Mouse (Mus musculus) stomach, postnatal 0 days (tissue): Measurements from ENCODE around the gene Begain. TPM values are rescaled to one million over a fixed set of nuclear protein-coding genes. Genes with fewer than 3 reads are reported as not detected.

ENCODE experiments used
- ATAC-seq: fragments of 200-750 bp; cut with Nextera tagmentation; 2 replicates; pipeline ENCODE4 v1.8.0; 2017; ENCODE audit not compliant: low FRiP score, low TSS enrichment
- DNase-seq: peaks from one replicate; pipeline ENCODE4 v3.0.0-alpha.2; 2016; ENCODE audit warnings: low spot score
- H3K27ac ChIP-seq: fragments of 300-500 bp; sonication (generic); replicated peaks from 2 replicates; pipeline ENCODE4 v1.5.1; 2014; ENCODE audit warnings: mild to moderate bottlenecking, control low read depth
- H3K27me3 ChIP-seq: fragments of 300-500 bp; sonication (generic); 2 replicates; pipeline ENCODE4 v1.6.1; 2014; ENCODE audit warnings: low read length; ENCODE audit not compliant: control insufficient read depth, insufficient read depth
- H3K36me3 ChIP-seq: fragments of 300-500 bp; sonication (generic); 2 replicates; pipeline ENCODE4 v1.6.1; 2014; ENCODE audit warnings: low read length, mixed read lengths; ENCODE audit not compliant: control insufficient read depth, insufficient read depth
- H3K4me1 ChIP-seq: fragments of 300-500 bp; sonication (generic); replicated peaks from 2 replicates; pipeline ENCODE4 v1.6.1; 2014; ENCODE audit warnings: antibody characterized with exemption; ENCODE audit not compliant: control insufficient read depth, insufficient read depth
- H3K4me2 ChIP-seq: fragments of 300-500 bp; sonication (generic); replicated peaks from 2 replicates; pipeline ENCODE4 v1.6.1; 2014; ENCODE audit warnings: low read depth, mild to moderate bottlenecking, control low read depth, moderate library complexity
- H3K4me3 ChIP-seq: fragments of 300-500 bp; sonication (generic); 2 replicates; pipeline ENCODE4 v1.5.1; 2014; ENCODE audit warnings: low read depth, low read length, control low read depth
- H3K9ac ChIP-seq: fragments of 300-500 bp; sonication (generic); 2 replicates; pipeline ENCODE4 v1.6.1; 2014; ENCODE audit warnings: mild to moderate bottlenecking, low read length, control low read depth, mixed read lengths
- H3K9me3 ChIP-seq: fragments of 300-500 bp; sonication (generic); 2 replicates; pipeline ENCODE4 v1.6.1; 2016; ENCODE audit warnings: low read length; ENCODE audit not compliant: control insufficient read depth
- CTCF ChIP-seq: IDR thresholded peaks from 2 replicates; pipeline ENCODE4 v1.5.1; 2016; ENCODE audit warnings: antibody characterized with exemption, low read depth, mild to moderate bottlenecking, moderate library complexity
- EP300 ChIP-seq: optimal IDR thresholded peaks from 2 replicates; pipeline ENCODE3; 2016; ENCODE audit warnings: antibody characterized with exemption
- WGBS: fragments of 180-500 bp; shearing (Covaris S2); extraction: QIAGEN DNeasy Blood & Tissue Kit; methylation state at CpG from one replicate; pipeline ENCODE4 v1.1.7; 2014; 5-methylcytosine and 5-hydroxymethylcytosine counted together
- polyA plus RNA-seq: library from polyadenylated mRNA; unstranded; fragments of >200 nt; fragmentation: Nextera tagmentation; extraction: Ambion mirVana; gene quantifications from 2 replicates; pipeline ENCODE4 v1.2.1, GENCODE M21; 2015

Gene Begain
- polyA plus RNA-seq = 1.6 and 2.3 TPM in 2 replicates

DNA sequence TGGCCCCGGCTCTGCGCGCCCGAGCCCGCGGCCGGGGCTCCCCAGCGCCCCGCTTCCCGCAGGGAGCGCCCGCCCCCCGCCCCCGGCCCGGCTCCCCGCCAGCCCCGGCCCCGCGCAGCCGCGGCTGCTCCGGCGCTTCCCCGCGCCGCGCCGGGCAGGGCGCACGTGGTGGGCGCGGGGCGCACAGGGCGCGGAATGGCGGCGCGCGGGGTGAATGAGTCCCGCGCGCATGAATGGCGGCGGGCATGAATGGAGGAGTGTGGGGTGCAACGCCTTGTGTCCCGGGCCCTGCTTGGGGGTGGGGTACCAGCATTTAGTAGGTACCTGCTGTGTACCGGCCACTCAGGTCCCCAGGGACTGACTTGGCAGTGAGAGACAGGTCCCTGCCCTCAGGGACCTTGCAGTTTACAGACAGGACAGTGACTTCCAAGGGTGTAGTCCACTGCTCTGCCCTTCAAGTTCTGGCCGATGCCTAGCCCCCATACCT is at the start of gene Begain:
Gene Begain (minus strand): TSS at position 51 of the 487 bp plus-strand sequence.
- no peak for DNase-seq
- 2% methylated on average over 30 of the region's 48 CpGs for WGBS
- H3K9me3 ChIP-seq = no peaks in the 10 kb centered on the region
- TF ChIP-seq CTCF = no peak
- no peak for TF ChIP-seq EP300
- H3K36me3 ChIP-seq = no peaks in the 10 kb centered on the region
- peak within 1 kb of the TSS; percentile 58 for H3K4me3 ChIP-seq
- peak within 1 kb of the TSS; percentile 65 for H3K9ac ChIP-seq
- peak; percentile 49 for ATAC-seq
- H3K4me1 ChIP-seq = peaks cover 3% of the 10 kb centered on the region; the same call in 1 of the 2 replicates
- peak within 1 kb of the TSS; percentile 91 for H3K4me2 ChIP-seq
- no peak within 1 kb of the TSS for H3K27ac ChIP-seq
- no peaks in the 10 kb centered on the region for H3K27me3 ChIP-seq

DNA sequence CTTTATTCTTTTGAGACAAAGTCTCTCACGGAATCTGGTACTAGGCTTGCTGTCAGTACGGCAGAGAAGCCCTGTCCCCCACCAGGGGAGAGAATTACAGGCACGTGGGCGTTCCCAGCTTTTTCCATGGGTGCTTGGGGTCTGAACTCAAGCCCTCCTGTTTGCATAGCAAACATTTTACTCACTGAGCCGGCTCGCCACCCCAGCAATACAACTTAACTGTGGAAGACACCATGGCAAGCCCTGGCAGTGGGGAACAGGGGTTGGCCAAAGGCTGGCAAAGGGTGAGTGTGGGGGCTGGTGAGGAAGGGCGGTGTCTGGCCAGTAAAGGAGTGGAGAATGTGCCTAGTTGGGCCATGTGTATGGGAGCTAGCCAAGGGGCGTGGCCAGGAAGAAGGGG is 47.7 kb upstream of the Begain start:
- Histone ChIP-seq H3K9ac (no peak overlapping the region), H3K9me3 (no peaks in the 10 kb centered on the region), H3K27ac (no peak overlapping the region), H3K36me3 (no peaks in the 10 kb centered on the region), H3K4me3 (no peak overlapping the region), H3K27me3 (no peaks in the 10 kb centered on the region), H3K4me2 (no peak overlapping the region), H3K4me1 (no peaks in the 10 kb centered on the region)
- DNase-seq (no peak), ATAC-seq (no peak)
- TF ChIP-seq EP300 (no peak), CTCF (no peak)
- 46% methylated on average over 8 of the region's 8 CpGs for WGBS

DNA sequence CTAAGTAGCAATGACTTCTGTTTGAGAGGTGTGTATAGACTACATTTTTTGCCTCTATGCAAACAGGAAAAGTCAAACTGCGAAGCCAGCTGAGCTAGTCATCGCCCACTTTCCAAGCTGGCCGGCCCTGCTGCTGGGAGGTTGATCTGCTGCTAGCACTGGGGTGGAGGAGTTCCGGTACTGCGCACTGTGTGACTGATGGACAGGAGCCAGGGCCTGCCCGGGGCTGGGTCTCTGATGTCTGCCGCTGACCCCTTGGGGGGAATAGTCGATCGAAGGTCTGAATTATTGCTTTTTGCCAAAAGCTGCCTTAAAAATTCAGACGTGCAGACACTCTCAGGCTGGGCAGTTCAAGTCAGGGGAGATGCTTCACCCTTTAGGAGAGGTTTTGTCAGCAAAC is 47.1 kb upstream of the Begain start:
- no peaks in the 10 kb centered on the region for H3K4me1 ChIP-seq
- TF ChIP-seq CTCF = no peak
- no peak for TF ChIP-seq EP300
- no peak overlapping the region for H3K4me3 ChIP-seq
- H3K4me2 ChIP-seq = no peak overlapping the region
- no peak overlapping the region for H3K27ac ChIP-seq
- DNase-seq (no peak), ATAC-seq (no peak)
- no peaks in the 10 kb centered on the region for H3K36me3 ChIP-seq
- no peaks in the 10 kb centered on the region for H3K9me3 ChIP-seq
- H3K27me3 ChIP-seq = no peaks in the 10 kb centered on the region
- WGBS = 45% methylated on average over 10 of the region's 10 CpGs
- no peak overlapping the region for H3K9ac ChIP-seq

DNA sequence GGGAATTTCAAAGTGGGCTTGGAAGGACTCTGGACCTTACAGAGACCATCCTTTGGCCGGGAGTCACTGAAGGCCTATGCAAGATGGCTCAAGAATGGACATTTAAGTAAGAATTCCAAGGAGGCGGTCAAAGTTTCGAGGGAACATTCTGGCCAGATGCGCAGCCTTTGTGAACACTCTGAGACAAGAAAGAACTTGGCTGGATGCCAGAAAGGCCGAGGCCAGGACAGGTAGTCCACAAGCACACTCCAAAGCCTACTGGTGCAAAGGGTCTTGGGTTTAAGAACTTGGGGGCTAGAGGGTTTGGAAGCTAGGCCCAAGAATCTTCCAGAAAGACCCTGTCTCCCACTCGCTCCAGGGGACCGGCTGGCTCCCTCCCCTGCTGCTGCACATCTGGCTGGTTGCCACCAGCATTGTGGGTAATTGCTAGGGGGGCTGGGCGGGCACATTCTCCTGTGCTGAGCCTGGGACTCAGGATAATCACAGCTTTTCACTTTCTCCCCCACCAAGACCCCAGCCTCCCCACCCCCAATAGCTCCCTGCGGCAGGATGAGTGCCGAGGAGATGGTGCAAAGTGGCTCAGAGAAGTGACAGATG is 45.1 kb upstream of the Begain start:
- no peak overlapping the region for H3K9ac ChIP-seq
- H3K36me3 ChIP-seq = no peaks in the 10 kb centered on the region
- DNase-seq (no peak), ATAC-seq (no peak)
- no peaks in the 10 kb centered on the region for H3K4me1 ChIP-seq
- H3K4me3 ChIP-seq = no peak overlapping the region
- H3K9me3 ChIP-seq = no peaks in the 10 kb centered on the region
- H3K27ac ChIP-seq = no peak overlapping the region
- no peaks in the 10 kb centered on the region for H3K27me3 ChIP-seq
- no peak overlapping the region for H3K4me2 ChIP-seq
- WGBS = 52% methylated on average over 10 of the region's 10 CpGs
- TF ChIP-seq CTCF = no peak
- TF ChIP-seq EP300 = no peak

DNA sequence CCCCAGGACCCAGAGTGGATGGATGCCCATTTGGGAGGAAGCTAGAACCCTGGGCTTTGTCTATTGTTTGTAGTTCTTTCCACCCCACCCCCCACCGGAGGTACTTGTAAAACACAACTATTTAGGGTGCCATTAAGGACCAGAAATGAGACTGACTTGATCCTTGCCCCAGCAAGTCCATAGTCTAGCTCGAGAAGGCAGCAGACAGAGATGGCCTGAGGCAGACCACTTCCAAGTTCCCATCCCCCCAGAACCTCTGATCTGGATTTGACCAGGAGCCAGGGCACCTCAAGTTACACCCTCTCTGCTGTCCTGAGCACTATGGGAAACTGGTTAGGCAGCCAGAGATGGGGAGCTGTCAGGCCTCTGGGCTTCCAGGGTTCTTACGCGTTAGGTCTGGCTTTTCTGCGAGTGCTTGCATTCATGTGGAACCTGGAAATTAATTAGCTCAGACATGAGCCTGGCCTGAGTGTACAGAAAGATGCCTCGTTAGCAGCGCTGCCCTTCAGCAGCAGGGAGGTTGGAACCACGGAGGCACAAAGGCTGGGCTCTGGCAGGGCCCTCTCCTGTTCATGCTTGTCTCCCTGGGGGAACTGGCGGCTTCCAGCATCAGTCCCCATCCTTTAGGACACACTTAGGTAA is 44.5 kb upstream of the Begain start:
- ATAC-seq (no peak), DNase-seq (no peak)
- 47% methylated on average over 9 of the region's 9 CpGs for WGBS
- Histone ChIP-seq H3K36me3 (no peaks in the 10 kb centered on the region), H3K9me3 (no peaks in the 10 kb centered on the region), H3K4me3 (no peak overlapping the region), H3K4me2 (no peak overlapping the region), H3K27me3 (no peaks in the 10 kb centered on the region), H3K27ac (no peak overlapping the region), H3K4me1 (no peaks in the 10 kb centered on the region), H3K9ac (no peak overlapping the region)
- TF ChIP-seq CTCF = no peak
- no peak for TF ChIP-seq EP300

DNA sequence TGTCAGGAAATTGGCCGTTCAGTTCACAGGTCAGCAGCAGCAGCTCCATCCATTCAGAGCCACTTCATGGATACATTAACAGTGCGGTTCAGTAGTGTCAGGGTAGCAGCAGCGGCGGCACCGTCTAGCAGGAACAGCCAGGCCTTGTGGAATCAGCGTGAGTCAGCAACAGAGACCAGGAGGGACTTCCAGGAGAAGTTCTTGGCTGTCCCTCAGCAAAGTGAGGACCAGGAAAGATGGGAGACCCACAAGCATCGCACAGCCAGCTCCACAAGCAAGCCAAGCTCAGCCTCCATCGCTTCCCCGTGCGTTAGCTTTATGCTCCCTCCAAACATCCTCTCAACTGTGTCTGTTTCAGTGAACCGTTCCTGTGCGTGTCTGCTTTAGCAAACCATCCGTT is 40.9 kb upstream of the Begain start:
- no peak for TF ChIP-seq EP300
- TF ChIP-seq CTCF = no peak
- H3K36me3 ChIP-seq = no peaks in the 10 kb centered on the region
- DNase-seq = no peak
- H3K27ac ChIP-seq = no peak overlapping the region
- no peak overlapping the region for H3K9ac ChIP-seq
- H3K4me3 ChIP-seq = no peak overlapping the region
- H3K27me3 ChIP-seq = no peaks in the 10 kb centered on the region
- ATAC-seq = no peak
- no peaks in the 10 kb centered on the region for H3K9me3 ChIP-seq
- H3K4me2 ChIP-seq = no peak overlapping the region
- 85% methylated on average over 13 of the region's 13 CpGs for WGBS
- H3K4me1 ChIP-seq = no peaks in the 10 kb centered on the region
